Mouse (Mus musculus) testis, postnatal 14 days (tissue): ENCODE measurements around the gene Tmem229a.
A peak's percentile ranks its signal among the peaks of the same experiment; 100 is the strongest.

ENCODE experiments used
- DNase-seq: peaks from one replicate; pipeline ENCODE4 v3.0.0; 2021; ENCODE audit warnings: low spot score

Gene Tmem229a

DNA sequence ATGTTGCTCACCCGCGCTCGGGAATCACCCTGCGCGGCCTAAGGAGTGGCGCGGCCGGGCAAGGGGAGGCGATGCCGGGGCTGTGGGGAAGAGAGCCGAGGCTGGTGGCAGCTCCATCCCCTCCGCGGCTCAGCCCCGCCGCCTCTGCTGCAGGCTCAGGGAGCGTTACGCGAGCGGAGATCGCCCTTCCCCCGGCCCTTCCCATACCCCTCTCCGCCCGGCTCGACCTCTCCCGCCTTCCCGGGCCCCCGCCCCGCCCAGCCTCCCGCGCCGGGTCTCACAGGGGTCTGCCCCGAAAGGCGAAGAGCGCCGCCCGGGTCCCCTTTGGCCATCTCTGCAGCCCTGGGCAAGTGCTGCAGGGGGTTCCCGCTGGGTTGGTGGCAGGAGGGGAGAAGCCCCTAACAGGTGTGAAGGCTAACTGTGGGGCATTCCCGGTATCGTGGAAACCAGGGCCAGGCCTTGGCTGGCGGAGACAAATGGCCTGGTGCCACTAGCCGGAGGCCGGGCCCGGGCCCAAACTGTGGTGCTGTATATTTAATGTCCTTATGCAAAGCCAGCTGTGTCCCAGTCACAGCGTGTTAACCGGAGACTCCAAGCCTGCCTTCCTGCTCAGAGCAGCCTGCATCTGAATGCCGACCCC lies at the start of gene Tmem229a:
TSS of gene Tmem229a (minus strand) at position 352 of the 640 bp plus-strand sequence.
- peak; percentile 14 for DNase-seq

DNA sequence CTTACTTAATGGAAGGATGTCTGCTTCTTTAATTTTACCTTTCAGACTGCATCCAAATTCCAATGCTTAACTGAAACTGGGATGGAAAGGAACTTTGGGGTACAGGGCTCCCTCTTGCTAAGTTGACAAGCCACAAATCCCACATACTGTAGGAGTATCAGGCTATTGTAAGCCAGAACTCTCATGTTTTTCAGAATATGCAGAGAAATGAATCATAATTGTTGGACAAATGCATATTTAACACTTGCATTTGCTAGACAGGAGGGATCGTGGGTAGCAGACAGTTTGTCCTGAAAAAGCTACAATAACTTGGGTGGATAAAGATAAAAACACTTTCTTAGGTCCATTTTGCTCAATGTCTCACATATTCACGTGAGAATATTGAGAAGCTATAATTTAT lies 37.7 kb upstream of the Tmem229a start:
- DNase-seq = no peak

DNA sequence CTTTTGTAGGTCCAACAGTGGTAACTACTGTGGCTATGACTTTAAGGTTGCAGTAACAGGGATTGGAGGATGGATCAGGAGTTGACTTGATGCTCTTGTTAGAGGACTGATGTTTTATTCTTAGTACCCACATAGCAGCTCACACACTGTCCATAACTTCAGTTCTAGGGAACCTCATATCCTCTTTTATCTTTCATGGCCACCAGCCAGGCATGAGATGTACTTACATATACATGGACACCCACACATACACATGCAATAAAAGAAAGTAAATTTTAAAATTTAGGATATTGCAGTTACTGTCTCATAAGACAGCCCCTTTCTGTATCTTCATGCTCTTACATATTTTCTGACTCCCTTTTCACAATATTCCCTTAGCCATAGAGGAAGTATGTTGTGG lies 33.7 kb upstream of the Tmem229a start:
- DNase-seq = no peak

DNA sequence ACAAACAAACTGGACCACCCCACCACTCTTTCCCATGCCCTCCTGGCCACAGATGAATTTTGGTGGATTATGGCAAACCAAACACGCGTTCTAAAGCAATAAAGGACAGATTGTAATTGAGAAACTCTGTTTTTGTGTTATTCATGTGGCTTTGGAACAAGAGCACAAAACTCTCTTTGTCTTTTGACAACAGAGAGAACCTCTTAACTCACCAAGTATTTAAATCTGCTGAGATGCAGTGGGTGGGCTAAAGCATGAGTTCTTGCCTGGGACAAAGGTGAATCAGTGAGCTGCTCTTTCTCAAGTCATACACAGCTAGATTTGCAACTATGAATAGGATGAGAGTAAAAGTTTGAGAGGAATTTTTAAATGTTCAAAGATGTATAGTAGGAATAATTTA lies 20.1 kb upstream of the Tmem229a start:
- no peak for DNase-seq

DNA sequence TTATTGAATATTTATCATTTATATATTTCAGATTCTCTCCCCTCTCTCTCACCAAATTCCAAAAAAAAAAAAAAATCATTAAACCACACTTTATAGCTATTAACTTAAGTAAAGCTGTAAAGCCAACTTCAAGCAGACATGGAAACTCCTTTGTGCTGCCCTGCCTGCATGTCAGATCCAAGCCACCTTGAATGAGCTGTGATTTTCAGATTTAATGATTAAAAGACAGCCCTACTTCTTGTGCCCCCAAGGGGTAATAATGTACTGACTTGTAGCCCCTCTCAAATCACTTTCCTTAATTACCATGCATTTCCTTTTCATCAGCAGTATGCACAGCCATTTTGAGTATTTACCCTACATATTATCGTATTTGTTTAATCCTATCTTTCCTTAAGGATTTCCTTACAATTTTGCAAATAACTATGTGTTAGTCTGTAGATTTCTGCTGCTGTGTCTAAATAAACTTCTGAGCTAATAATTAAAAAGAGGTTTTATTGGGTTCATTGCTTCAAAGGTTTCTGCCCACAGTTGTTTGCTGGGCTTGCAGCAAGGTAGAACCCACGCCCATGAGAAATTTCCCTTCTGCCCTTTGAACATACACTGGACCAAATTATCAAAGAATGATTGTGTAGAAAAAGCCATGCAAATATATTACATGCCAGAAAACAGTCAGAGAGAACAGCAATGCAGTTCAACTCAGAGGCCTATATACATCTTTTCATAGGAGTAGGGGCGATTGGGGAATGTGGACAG lies 12.6 kb upstream of the Tmem229a start:
- DNase-seq = no peak

DNA sequence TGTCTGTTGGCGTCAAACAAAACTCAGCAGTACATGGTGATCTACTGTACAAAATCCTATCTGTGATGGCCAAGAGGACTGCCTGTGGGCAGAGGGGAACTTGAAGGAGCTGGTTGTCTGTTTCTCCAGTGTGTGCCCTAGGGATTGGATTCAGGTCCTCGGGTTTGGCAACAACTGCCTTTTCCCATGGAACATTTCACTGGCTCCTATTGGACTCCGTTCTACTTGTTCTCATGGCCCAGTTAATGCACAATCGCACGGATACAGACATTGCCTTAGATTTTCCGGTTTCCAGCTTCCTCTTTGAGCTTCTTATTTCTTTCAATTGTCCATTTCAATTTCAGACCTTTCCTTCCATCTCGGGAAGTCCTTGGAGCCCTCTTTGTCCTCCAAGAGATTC lies 11.6 kb upstream of the Tmem229a start:
- DNase-seq = no peak

DNA sequence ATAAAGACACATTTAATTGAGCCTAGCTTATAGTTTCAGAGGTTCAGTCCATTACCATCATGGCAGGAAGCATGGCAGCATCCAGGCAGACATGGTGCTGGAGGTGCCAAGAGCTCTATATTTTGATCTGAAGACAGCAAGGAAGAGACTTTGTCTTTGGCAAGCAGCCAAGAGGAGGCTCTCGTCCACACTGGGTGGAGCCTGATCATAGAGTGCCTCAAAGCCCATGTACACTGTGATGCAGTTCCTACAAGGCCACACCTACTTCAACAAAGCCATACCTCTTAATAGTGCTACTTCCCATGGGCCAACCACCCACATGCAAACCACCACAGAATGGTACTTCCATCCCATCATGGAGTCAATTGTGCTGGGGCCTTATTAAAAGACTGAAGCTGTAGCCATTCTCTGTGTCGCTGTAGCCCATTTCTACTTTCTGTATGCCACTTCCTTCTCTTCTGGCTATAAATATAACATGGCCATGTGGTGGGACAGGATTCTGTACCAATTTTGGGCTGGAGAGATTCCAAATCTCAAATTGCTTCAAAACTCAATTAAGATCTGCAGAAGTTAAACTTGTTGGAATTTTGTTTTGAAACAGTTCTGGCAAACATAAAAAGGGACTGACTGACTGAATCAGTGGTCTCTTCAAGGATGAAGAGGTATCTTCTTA lies 10.0 kb upstream of the Tmem229a start:
- no peak for DNase-seq

DNA sequence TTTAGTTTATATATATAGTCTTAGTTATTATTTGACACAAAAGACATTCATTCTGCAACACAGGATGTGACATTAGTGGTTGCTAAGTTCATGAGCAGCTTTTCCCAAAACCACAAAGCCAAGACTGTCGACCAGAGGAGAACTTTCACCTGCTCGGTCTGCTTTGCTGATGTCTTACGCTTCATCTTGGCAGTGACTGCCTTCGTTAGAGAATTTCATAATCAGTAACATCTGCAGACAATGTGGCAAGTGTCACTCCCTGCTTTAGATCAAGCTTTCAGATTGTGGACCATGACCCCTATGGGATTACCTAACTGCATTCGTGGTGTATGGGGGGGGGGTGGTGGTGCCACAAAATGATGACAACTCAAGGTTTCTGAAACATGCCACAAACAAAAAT lies 7.7 kb upstream of the Tmem229a start:
- DNase-seq = no peak

DNA sequence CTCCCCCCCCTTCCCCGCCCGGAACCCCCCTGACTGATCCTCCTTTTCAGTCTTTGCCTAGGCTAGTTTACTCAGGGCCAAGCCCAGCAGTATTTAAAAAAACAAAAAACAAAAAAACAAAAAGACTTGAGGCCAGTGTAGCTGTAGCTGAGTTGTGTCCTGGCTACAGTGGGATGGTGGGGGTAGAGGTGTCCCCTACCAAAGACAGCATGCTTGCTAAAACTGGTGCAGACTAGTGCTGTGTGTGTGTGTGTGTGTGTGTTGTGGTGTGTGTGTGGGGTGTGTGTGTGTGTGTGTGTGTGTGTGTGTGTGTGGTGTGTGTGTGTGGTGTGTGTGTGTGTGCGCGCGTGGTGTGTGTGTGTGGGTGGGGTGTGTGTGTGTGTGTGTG lies 483 bp upstream of the Tmem229a start:
- no peak for DNase-seq

DNA sequence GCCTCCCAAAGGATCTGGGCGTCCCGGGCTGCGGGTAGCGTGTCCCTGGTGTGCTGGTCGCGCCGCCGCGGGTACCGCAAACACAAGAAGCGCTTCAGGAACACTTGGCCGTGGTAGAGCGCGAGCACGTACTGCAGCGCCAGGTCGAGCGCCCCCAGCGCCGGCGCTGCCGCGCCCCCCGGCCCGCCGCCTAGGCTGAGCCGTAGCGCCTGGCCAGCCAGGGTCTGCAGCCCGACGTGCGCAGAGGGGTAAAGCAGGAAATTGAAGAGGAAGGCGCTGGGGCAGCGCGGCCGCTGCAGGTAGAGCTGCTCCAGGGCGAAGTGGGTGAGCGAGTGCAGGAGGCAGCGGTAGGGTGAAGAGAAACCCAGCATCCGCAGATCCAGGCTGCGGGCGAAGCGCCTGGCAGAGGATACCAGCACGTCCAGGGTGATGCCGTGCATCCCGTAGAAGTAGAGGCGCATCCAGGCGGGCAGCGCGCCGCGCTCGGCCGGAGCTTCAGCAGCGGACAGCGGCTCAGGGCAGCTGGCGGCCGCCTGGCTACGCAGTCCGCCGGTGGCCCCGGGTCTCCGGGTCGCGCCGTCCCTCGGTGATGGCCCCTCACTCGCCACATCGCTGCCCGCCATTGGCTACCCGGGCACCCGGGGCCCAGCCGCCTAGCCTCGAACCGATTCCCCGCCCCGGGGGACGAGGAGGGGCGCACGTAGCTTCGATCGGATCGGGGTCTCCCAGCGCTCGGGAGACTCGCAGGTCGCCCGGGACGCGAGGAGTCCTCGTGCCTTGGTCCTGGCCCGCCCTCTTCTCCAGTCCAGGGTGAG lies 759 bp downstream of the Tmem229a start:
- DNase-seq = peak; percentile 10

DNA sequence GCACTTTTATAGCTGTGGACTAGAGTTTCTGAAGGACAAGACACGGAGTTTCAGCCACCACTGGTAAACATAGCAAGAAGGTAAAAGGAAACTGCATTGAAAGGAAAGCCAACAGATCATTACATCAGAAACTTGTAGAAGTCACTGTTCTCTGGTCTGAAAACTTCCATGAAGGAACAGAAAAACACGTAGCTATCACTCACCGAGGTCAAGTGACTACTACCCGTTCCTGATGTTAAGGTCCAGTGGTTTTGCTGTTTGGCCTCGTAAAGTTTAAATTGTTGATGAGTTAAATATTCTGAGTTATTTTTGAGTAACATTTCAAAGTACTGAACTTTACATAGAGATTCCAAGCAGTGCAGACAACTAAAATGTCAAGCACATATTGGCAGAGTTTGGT lies 2.0 kb downstream of the Tmem229a start:
- no peak for DNase-seq

DNA sequence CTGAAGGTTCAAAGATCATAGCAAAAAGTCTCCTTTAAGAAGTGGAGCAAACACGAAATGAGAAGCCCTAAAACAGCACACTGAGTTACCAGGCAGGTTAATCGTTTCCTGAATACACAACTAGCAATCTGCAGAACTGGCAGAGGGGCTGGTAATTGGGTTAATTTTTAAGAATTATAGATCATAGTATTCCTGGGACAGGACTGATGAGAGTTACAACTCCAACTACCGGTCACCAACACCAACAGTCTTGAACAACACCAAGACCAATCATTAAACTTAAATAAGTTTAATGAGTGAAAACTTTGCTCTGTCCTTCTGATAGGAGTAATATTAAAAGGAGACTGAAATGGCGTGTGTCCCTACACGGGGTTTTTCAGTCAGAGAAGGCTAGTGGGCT lies 3.8 kb downstream of the Tmem229a start:
- no peak for DNase-seq

DNA sequence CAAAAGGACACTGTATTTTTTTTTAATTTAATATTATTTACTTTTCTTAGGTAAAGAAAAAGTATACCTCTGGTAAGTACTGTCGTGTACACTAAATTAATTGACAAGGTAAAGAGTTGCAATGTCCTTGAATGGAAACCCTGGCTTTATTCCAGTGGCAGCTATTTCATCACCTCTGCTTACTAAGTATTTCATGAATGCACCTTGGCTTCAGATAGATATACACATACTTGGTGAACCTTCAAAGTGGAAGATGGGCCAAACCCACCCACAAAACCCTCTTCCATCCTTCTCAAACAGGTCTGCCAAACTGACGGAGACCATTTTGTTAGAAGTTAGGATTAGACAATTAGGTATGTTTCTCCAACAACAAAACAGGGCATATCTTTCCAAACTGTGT lies 5.4 kb downstream of the Tmem229a start:
- no peak for DNase-seq

DNA sequence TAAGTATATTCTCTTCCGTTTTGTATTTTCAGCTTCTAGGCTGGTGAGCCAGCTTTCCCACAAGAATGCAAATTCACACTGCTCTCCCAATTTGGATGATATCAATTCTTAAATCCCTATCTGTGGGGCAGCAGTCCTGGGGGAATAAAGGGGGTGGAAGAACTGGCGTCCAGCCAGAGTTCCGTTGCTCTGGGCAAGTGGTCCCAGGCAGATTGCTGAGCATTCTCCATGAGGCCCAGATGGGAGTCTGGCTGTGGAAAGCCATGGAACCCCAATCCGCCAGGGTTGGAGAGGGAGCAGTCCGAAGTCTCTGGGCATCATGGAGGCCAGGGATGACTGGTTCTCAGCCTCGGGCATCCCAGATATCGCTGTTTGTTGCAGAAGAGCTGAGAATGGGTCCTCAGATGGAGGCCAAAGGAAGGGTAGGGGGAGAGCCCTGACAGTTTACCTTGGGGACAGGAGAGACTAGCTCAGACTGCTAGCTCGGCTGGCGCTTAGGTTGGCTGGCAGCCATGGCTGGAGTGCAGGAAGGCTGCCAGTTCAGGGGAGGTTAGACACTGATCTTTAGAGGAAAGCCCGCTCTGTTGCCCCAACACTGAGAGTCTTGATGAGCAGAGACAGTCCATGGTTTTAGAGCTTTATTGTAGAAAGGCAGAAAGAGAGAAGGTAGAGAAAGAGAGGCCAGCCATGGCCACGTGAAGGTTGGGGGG lies 30.9 kb downstream of the Tmem229a start:
- no peak for DNase-seq

DNA sequence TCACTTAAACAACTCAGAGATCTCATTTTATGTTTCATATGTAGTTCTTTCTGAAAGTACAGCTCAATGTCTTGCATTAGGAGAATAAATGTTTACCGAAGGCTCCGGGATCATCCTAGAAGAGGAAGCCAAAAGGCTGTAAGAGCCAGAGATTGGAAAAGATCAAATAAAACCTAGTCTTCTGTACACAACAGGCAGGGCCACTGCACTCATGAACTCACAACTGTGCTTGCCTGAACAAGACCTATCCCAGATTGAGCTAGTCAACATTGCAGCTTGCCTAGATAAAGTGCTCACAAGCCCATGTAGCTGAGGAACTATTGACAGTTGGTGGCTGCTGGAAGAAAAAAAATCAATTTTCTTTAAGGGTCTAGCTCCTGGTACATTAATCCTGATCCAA lies 42.5 kb downstream of the Tmem229a start:
- no peak for DNase-seq

DNA sequence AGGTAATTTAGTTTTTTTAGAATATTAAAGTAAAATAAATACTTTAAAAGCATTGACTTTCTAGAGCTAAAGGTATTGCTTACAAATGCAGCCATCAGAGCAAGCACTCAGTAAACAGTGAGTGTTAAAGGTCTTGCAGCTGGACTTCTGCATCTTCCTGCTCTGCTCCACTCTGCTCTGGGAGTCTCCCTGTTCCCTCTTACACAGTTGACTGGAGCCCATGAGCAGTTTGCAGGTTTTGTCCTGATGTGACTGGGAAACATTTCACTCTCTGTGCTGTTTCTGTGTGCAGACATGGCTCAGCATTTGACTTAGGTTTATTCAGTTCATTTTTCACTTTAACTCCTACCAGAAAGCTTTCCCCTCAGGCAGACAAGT lies 45.4 kb downstream of the Tmem229a start:
- no peak for DNase-seq

DNA sequence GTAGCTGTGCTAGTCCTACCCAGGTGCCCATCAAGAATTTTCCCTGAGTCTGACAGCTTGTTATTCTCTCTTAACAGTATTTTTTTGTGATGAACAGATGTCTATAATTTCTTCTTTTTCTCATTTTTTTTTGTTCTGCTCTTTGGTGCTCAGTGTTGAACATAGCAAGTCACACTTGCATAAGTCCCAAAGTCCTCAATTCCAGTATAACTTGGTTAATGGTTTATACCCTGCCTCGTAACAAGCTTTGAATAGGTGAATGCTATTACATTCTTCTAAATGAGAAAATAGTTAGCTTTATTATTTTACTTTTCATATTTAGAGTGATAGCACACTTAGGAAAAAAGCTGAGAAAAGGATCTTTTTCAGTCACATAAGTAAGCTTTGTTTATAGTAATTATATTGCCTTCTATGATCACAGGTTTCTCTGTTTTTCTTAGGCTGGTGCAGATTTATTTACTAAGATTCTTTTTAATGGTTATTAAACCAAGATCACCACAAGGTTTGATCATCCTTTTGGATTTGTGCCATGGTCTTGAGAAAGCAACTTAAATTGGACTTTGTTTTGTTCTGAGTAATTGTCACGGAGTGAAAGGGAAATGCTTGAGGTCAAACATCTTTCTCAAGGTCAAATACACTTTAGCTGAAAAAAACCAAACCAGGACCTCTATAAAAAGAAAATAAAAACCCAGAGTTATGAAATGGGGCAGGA lies 45.9 kb downstream of the Tmem229a start:
- DNase-seq = no peak

DNA sequence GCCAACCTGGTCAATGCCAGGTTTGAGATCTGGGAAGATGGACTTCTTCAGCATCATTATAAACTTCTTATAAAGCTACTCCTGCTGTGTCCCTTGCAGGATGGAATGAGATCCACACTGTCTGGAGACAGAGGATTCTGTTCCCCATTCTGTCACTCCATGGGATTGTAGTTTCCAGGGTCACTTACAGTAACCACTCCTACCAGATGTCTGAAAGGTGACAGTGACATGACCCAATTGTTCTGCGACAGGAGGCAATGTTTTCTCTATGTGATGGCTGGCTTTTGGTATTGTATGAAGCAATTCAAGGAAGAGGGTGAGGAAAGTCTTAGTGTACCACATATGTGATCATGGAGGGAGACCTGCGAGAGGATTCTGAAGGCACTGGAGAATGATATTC lies 48.3 kb downstream of the Tmem229a start:
- DNase-seq = no peak

DNA sequence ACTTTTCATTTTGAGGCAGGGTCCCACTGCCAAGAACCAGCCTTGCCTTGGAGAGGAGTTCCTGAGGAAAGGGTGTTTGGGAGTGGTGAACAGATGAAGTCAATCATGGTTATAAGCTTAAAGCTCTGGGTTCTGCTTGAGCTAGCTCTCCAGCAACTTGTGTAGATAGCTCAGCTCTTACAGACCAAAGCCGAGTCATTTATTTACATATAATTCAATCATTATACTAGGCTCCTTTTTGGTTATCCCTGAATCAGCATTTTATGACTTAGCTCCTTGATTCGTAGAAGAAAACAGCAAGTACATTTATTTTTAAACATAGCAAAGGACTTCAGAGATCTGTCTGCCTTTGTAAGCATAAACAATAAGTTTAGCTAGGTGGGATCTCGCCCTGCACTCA lies 51.0 kb downstream of the Tmem229a start:
- no peak for DNase-seq
